Comparison of ENCODE assay signal across 9 mouse cellular contexts in the genomic region with DNA sequence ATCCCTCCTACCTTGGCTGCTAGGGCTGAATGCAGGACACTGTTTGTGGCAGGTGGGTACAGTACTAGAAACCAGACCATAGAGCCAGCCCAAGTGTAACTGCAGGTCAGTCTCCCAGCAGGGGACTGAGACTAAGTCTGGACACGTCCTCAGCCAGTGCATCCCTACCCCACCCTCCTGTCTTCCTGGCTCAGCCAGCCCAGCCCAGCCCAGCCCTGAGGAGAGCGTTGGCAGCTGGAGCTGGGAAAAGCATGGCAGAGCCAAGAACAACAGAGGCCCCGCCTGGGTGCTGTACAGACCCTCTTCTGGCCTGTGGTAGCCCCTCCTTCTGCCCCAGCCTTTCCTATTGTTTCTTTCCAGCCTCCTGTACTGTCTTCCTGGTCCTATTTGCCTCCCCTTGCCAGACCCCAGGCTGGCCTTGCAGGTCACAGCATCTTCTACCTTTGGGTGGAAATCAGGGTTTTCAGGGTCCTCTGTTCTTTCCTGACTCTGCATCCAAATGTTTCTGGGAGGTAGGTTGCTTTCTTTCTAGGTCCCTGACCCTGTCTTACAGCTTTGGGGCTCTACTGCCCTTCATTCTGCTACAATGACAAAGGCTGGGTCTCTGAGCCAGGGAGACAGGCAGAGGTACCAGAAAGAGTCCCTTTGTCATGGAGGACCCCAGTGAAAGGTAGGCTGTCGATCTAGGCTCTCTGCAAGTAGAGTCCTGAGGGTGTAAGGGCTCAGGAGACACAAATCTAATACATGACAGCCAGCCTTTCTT. TPM values are rescaled to one million over a fixed set of nuclear protein-coding genes. Genes with fewer than 3 reads are reported as not detected.
DNase-seq lines count a peak whose midpoint lies in the region; ATAC-seq and TF ChIP-seq lines count a peak whose summit lies in the region.
"Had no signal": no experiment of that assay in that cellular context is flagged by ENCODE, and none has a peak within 500 bp of the region (broad histone marks: within the 10 kb centered on the region; RNA-seq: fewer than 3 reads in every experiment).

No protein-coding gene starts in this region.

- no peak overlapping the region for H3K9ac ChIP-seq in kidney, embryonic 15.5 days
- no peak overlapping the region for H3K9ac ChIP-seq in heart, embryonic 15.5 days
- H3K9ac ChIP-seq in midbrain, embryonic 14.5 days (replicated peaks; ENCODE audit: low read length), result no peak overlapping the region
- H3K9ac ChIP-seq: liver, embryonic 15.5 days had no signal

- WGBS in kidney, embryonic 15.5 days, result 19% methylated on average over 4 of the region's 4 CpGs
- 23% methylated on average over 4 of the region's 4 CpGs for WGBS in kidney, adult 2 months
- WGBS in heart, embryonic 15.5 days, result 29% methylated on average over 4 of the region's 4 CpGs
- 7% methylated on average over 4 of the region's 4 CpGs for WGBS in midbrain, embryonic 14.5 days

- no peak for TF ChIP-seq POLR2A in kidney, adult 2 months (IDR thresholded peaks at IDR 0.05; ENCODE audit: low read depth, low read length)

- peaks cover 57% of the 10 kb centered on the region for H3K4me1 ChIP-seq in kidney, embryonic 15.5 days
- no peaks in the 10 kb centered on the region for H3K4me1 ChIP-seq in kidney, adult 2 months (ENCODE audit: control insufficient read depth, insufficient read depth, low read length)
- peaks cover 36% of the 10 kb centered on the region for H3K4me1 ChIP-seq in heart, embryonic 15.5 days (replicated peaks)
- peaks cover 54% of the 10 kb centered on the region for H3K4me1 ChIP-seq in midbrain, embryonic 14.5 days (ENCODE audit: control insufficient read depth, insufficient read depth, low read length)

- H3K27me3 ChIP-seq in kidney, embryonic 15.5 days, result peaks cover 9% of the 10 kb centered on the region
- peaks cover 2% of the 10 kb centered on the region; the same call in 1 of the 2 replicates for H3K27me3 ChIP-seq in kidney, adult 2 months (replicated peaks; ENCODE audit: control insufficient read depth, insufficient read depth, low read length)
- H3K27me3 ChIP-seq in heart, embryonic 15.5 days, result peaks cover 48% of the 10 kb centered on the region
- no peaks in the 10 kb centered on the region for H3K27me3 ChIP-seq in midbrain, embryonic 14.5 days (ENCODE audit: control insufficient read depth, insufficient read depth, low read length)

- peak overlapping the region; percentile 33; the same call in 1 of the 2 replicates for H3K27ac ChIP-seq in kidney, embryonic 15.5 days
- no peak overlapping the region for H3K27ac ChIP-seq in kidney, adult 2 months (ENCODE audit: insufficient read depth, low read depth, low read length)
- peak overlapping the region; percentile 17; the same call in 1 of the 2 replicates for H3K27ac ChIP-seq in heart, embryonic 15.5 days
- 0 out of 2 replicates have a peak overlapping the region, but pooled peaks have one; percentile 45 for H3K27ac ChIP-seq in midbrain, embryonic 14.5 days (replicated peaks; ENCODE audit: low read depth, low read length)
- H3K27ac ChIP-seq: liver, embryonic 15.5 days had no signal

- no peak for DNase-seq in kidney, adult 2 months
- DNase-seq in embryo, embryonic 9.5 days (ENCODE audit: extremely low spot score), result peak; percentile 32
- peak; percentile 29 for DNase-seq in midbrain, embryonic 14.5 days
- DNase-seq in left cerebral cortex, adult 18-20 months (ENCODE audit: low spot score in 2 of 2), result no peak
- no peak for DNase-seq in adrenal gland, postnatal 14 days
- no peak for DNase-seq in cerebellum, adult 9-11 months

- no peak for ATAC-seq in kidney, embryonic 15.5 days (replicated peaks; ENCODE audit: low FRiP score)
- ATAC-seq in heart, embryonic 15.5 days (replicated peaks; ENCODE audit: insufficient number of reproducible peaks, insufficient read depth, low FRiP score, low read depth), result peak; percentile 79
- peak; percentile 43; the same call in 1 of the 2 replicates for ATAC-seq in midbrain, embryonic 14.5 days (ENCODE audit: low FRiP score, low TSS enrichment)

- H3K36me3 ChIP-seq in kidney, embryonic 15.5 days, result peaks cover 37% of the 10 kb centered on the region
- no peaks in the 10 kb centered on the region for H3K36me3 ChIP-seq in kidney, adult 2 months (ENCODE audit: control insufficient read depth, insufficient read depth, low read length)
- H3K36me3 ChIP-seq in heart, embryonic 15.5 days, result peaks cover 22% of the 10 kb centered on the region
- peaks cover 38% of the 10 kb centered on the region for H3K36me3 ChIP-seq in midbrain, embryonic 14.5 days (ENCODE audit: control insufficient read depth, insufficient read depth, low read length)

- TF ChIP-seq CTCF in kidney, adult 2 months (conservative IDR thresholded peaks at IDR 0.05; ENCODE audit: insufficient read depth, insufficient read length, low read depth, low read length), result no peak

- H3K4me3 ChIP-seq in kidney, embryonic 15.5 days (replicated peaks), result no peak overlapping the region
- no peak overlapping the region for H3K4me3 ChIP-seq in kidney, adult 2 months (ENCODE audit: insufficient read depth, low read depth, low read length)
- no peak overlapping the region for H3K4me3 ChIP-seq in heart, embryonic 15.5 days
- no peak overlapping the region for H3K4me3 ChIP-seq in midbrain, embryonic 14.5 days (replicated peaks; ENCODE audit: low read depth, low read length)
- H3K4me3 ChIP-seq: liver, embryonic 15.5 days had no signal

- H3K9me3 ChIP-seq in kidney, embryonic 15.5 days (replicated peaks), result no peaks in the 10 kb centered on the region
- H3K9me3 ChIP-seq in heart, embryonic 15.5 days (replicated peaks), result no peaks in the 10 kb centered on the region
- H3K9me3 ChIP-seq in midbrain, embryonic 14.5 days (ENCODE audit: control insufficient read depth, low read length), result no peaks in the 10 kb centered on the region
- H3K9me3 ChIP-seq: liver, embryonic 15.5 days had no signal

- no peak overlapping the region for H3K4me2 ChIP-seq in kidney, embryonic 15.5 days
- H3K4me2 ChIP-seq in heart, embryonic 15.5 days, result no peak overlapping the region
- no peak overlapping the region for H3K4me2 ChIP-seq in midbrain, embryonic 14.5 days (ENCODE audit: low read length)
- H3K4me2 ChIP-seq: liver, embryonic 15.5 days had no signal

RNA-seq across cellular contexts. Expression of gene Crabp2, which starts 3.4 kb away (rescaled TPM):
- polyA plus RNA-seq in kidney, embryonic 15.5 days (2015; fragmentation: Nextera tagmentation; extraction: Ambion mirVana), result 81.1 and 82.3 TPM in 2 replicates
- polyA plus RNA-seq in kidney, adult 2 months (2012; rRNA removed), result 0.88 and 0.94 TPM in 2 replicates
- 4.1 and 20.1 TPM in 2 replicates for polyA plus RNA-seq in heart, embryonic 15.5 days (2015; fragmentation: Nextera tagmentation; extraction: Ambion mirVana)
- 28.3 and 42.4 TPM in 2 replicates for polyA plus RNA-seq in midbrain, embryonic 14.5 days (2014; fragmentation: Nextera tagmentation; extraction: Ambion mirVana)
- 1 to 10 TPM; 7.9 to 8.4 TPM for total RNA-seq in left cerebral cortex, adult 18-20 months (2021)
- not detected in 2 replicates for total RNA-seq in adrenal gland, postnatal 14 days (2021)

RNA-seq across cellular contexts. Expression of gene Rrnad1, which starts 14.5 kb away (rescaled TPM):
- 17.7 and 23.0 TPM in 2 replicates for polyA plus RNA-seq in kidney, embryonic 15.5 days (2015; fragmentation: Nextera tagmentation; extraction: Ambion mirVana)
- polyA plus RNA-seq in kidney, adult 2 months (2012; rRNA removed), result 19.3 and 27.3 TPM in 2 replicates
- 12.2 and 17.4 TPM in 2 replicates for polyA plus RNA-seq in heart, embryonic 15.5 days (2015; fragmentation: Nextera tagmentation; extraction: Ambion mirVana)
- polyA plus RNA-seq in midbrain, embryonic 14.5 days (2014; fragmentation: Nextera tagmentation; extraction: Ambion mirVana), result 19.1 and 21.7 TPM in 2 replicates
- total RNA-seq in left cerebral cortex, adult 18-20 months (2021), result 10 to 100 TPM; 19.2 to 21.2 TPM
- 13.9 and 15.6 TPM in 2 replicates for total RNA-seq in adrenal gland, postnatal 14 days (2021)

RNA-seq across cellular contexts. Expression of gene Isg20l2, which starts 14.9 kb away (rescaled TPM):
- 62.5 and 64.3 TPM in 2 replicates for polyA plus RNA-seq in kidney, embryonic 15.5 days (2015; fragmentation: Nextera tagmentation; extraction: Ambion mirVana)
- polyA plus RNA-seq in kidney, adult 2 months (2012; rRNA removed), result 11.0 and 11.5 TPM in 2 replicates
- 23.9 and 33.3 TPM in 2 replicates for polyA plus RNA-seq in heart, embryonic 15.5 days (2015; fragmentation: Nextera tagmentation; extraction: Ambion mirVana)
- 19.1 and 23.2 TPM in 2 replicates for polyA plus RNA-seq in midbrain, embryonic 14.5 days (2014; fragmentation: Nextera tagmentation; extraction: Ambion mirVana)
- 10 to 100 TPM; 13.4 to 14.0 TPM for total RNA-seq in left cerebral cortex, adult 18-20 months (2021)
- 22.9 and 23.4 TPM in 2 replicates for total RNA-seq in adrenal gland, postnatal 14 days (2021)

RNA-seq across cellular contexts. Expression of gene Mrpl24, which starts 25.7 kb away (rescaled TPM):
- 85.4 TPM in 2 replicates for polyA plus RNA-seq in kidney, embryonic 15.5 days (2015; fragmentation: Nextera tagmentation; extraction: Ambion mirVana)
- polyA plus RNA-seq in kidney, adult 2 months (2012; rRNA removed), result 71.9 and 100 TPM in 2 replicates
- 59.2 and 60.6 TPM in 2 replicates for polyA plus RNA-seq in heart, embryonic 15.5 days (2015; fragmentation: Nextera tagmentation; extraction: Ambion mirVana)
- polyA plus RNA-seq in midbrain, embryonic 14.5 days (2014; fragmentation: Nextera tagmentation; extraction: Ambion mirVana), result 55.8 and 56.3 TPM in 2 replicates
- total RNA-seq in left cerebral cortex, adult 18-20 months (2021), result 10 to 100 TPM; 53.6 to 53.7 TPM
- 115 and 119 TPM in 2 replicates for total RNA-seq in adrenal gland, postnatal 14 days (2021)

RNA-seq across cellular contexts. Expression of gene Nes, which starts 25.9 kb away (rescaled TPM):
- 31.1 and 34.6 TPM in 2 replicates for polyA plus RNA-seq in kidney, embryonic 15.5 days (2015; fragmentation: Nextera tagmentation; extraction: Ambion mirVana)
- polyA plus RNA-seq in kidney, adult 2 months (2012; rRNA removed), result 7.2 and 7.5 TPM in 2 replicates
- polyA plus RNA-seq in heart, embryonic 15.5 days (2015; fragmentation: Nextera tagmentation; extraction: Ambion mirVana), result 14.8 and 16.1 TPM in 2 replicates
- 19.0 and 28.8 TPM in 2 replicates for polyA plus RNA-seq in midbrain, embryonic 14.5 days (2014; fragmentation: Nextera tagmentation; extraction: Ambion mirVana)
- 1 to 10 TPM; 4.6 to 9.5 TPM for total RNA-seq in left cerebral cortex, adult 18-20 months (2021)
- 14.5 and 23.0 TPM in 2 replicates for total RNA-seq in adrenal gland, postnatal 14 days (2021)

Comparison
In these comparisons a context has a peak if more than half of its experiments do, and no peak if none do; other contexts are left out.
1. DNase-seq: peak in embryo, embryonic 9.5 days (single experiment) and midbrain, embryonic 14.5 days (single experiment); none in kidney, adult 2 months (single experiment), left cerebral cortex, adult 18-20 months (0 of 2), adrenal gland, postnatal 14 days (single experiment) and cerebellum, adult 9-11 months (single experiment).